Mouse (Mus musculus): ENCODE measurements around the gene Tjap1. TPM values are rescaled to one million over a fixed set of nuclear protein-coding genes. Genes with fewer than 3 reads are reported as not detected.

The Tjap1 gene
- polyA plus RNA-seq, 1 experiment from 2014 or later: 55.3 TPM

- in situ Hi-C loops (cut with MboI; ENCODE audit: low pct_unique_long_range_greater_than_20kb): loop anchor here (5.0 kb wide), 1 partner anchor 122 kb away; no protein-coding TSS in a partner anchor
- TF ChIP-seq CTCF (IDR thresholded peaks at IDR 0.05): no peak
- no peaks in the 10 kb centered on the region for H3K27me3 ChIP-seq
- ATAC-seq: no peak
- ChIA-PET POLR2A (interaction anchor here (0.6 to 1.0 kb wide), 4 partner anchors 12 to 63 kb away, joined by 3 to 4 read pairs (median 3); no protein-coding TSS in a partner anchor), CTCF (interaction anchor here (0.8 to 1.8 kb wide), 4 partner anchors 10 to 32 kb away, joined by 3 to 6 read pairs (median 4); partner anchors contain the start of gene Dlk2)
- DNase-seq (ENCODE audit: low read depth, low spot score): no peak
Measured at GRCm38 (mm10) chr17:46269771-46270534, 12.9 kb downstream of the Tjap1 start.

DNA sequence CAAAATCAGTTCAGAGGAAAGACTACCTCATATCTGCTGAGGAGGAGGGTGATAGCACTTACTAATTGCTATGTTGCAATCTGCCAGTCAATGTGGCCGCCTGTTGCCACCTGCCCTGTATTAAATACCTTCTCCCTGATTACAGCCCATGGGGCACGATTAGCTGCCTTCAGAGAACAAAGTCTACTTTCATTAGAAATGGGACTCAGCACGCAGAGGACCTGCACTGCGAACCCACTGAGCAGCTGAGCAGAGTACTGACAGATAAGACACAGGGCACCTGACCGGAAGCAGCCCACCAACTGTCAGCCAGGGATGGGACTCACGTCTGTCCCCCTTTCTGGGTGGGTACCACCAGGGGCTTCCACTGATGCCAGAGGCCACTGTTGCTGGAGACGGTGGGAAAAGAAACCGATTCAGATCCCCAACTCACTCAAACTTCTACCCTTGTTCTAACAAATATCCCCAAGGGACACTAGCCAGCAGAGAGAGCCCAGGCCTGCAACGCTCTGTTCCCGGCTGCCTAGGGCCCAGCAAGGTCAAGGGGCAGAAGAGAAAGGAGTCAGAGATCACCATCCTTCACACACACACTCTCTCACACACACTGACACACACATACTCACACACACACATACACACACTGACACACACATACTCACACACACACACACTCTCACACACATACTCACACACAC, 14.7 kb downstream of the Tjap1 start:
- no peak for ATAC-seq
- no peaks in the 10 kb centered on the region for H3K27me3 ChIP-seq
- ChIA-PET POLR2A (interaction anchor here (0.5 to 0.6 kb wide), 2 partner anchors 336 to 444 kb away, joined by 3 to 4 read pairs; no protein-coding TSS in a partner anchor), CTCF (interaction anchor here (1.1 to 1.8 kb wide), 3 partner anchors 12 to 29 kb away, joined by 3 to 4 read pairs (median 4); partner anchors contain the start of gene Dlk2)
- TF ChIP-seq CTCF (IDR thresholded peaks at IDR 0.05): no peak
- no peak for DNase-seq (ENCODE audit: low read depth, low spot score)
- in situ Hi-C loops (cut with MboI; ENCODE audit: low pct_unique_long_range_greater_than_20kb): loop anchor here (5.0 kb wide), 1 partner anchor 124 kb away; no protein-coding TSS in a partner anchor

GRCm38 (mm10) chr17:46267511-46267910, 15.3 kb downstream of the Tjap1 start:
- ChIA-PET POLR2A (interaction anchor here (2.3 kb wide), 1 partner anchor 14 kb away, joined by 16 read pairs; the partner anchor contains the start of gene Tjap1), CTCF (interaction anchor here (1.1 kb wide), 1 partner anchor 18 kb away, joined by 3 read pairs; no protein-coding TSS in a partner anchor)
- no peak for DNase-seq (ENCODE audit: low read depth, low spot score)
- in situ Hi-C loops (cut with MboI; ENCODE audit: low pct_unique_long_range_greater_than_20kb): loop anchor here (5.0 kb wide), 1 partner anchor 125 kb away; no protein-coding TSS in a partner anchor
- no peak for TF ChIP-seq CTCF (IDR thresholded peaks at IDR 0.05)
- ATAC-seq: no peak
- no peaks in the 10 kb centered on the region for H3K27me3 ChIP-seq

DNA sequence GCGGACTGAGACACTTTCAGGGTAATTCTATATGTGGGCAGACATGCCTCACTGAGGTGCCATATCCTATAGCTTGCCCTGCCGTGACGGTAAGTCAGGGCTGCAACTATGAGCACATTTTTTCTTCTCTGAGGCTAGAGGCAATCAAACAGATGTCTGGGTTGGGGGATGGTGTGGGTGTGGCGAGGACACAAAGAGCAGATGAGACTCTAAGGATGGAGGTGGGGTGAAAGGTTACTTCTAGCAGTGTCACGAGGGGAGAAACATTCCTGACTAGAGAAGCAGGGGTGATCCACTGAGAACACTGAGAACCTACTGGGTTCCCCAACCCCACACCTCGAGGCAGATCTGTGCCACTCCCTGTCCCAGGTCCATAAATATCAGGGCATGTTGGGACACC, 15.8 kb downstream of the Tjap1 start:
- ATAC-seq (no peak), DNase-seq (ENCODE audit: low read depth, low spot score) (no peak)
- H3K27me3 ChIP-seq: no peaks in the 10 kb centered on the region
- in situ Hi-C loops (cut with MboI; ENCODE audit: low pct_unique_long_range_greater_than_20kb): loop anchor here (5.0 kb wide), 1 partner anchor 125 kb away; no protein-coding TSS in a partner anchor
- ChIA-PET POLR2A (interaction anchor here (0.6 to 2.3 kb wide), 3 partner anchors 15 to 326 kb away, joined by 3 to 16 read pairs (median 4); partner anchors contain the start of gene Tjap1), CTCF (interaction anchor here (0.9 to 4.8 kb wide), 6 partner anchors 10 to 33 kb away, joined by 3 to 26 read pairs (median 5); partner anchors contain the start of gene Lrrc73)
- no peak for TF ChIP-seq CTCF (IDR thresholded peaks at IDR 0.05)

GRCm38 (mm10) chr17:46265918-46266618, 16.8 kb downstream of the Tjap1 start:
- ATAC-seq (peak; percentile 76), DNase-seq (ENCODE audit: low read depth, low spot score) (no peak)
- POLR2A ChIA-PET: interaction anchor here (0.5 to 2.3 kb wide), 6 partner anchors 10 to 325 kb away, joined by 3 to 16 read pairs (median 4); partner anchors contain the start of gene Tjap1
- TF ChIP-seq CTCF (IDR thresholded peaks at IDR 0.05): no peak
- CTCF ChIA-PET: interaction anchor here (0.7 to 4.8 kb wide), 15 partner anchors 9 to 130 kb away, joined by 3 to 26 read pairs (median 4); partner anchors contain the start of genes Abcc10 and Lrrc73
- no peaks in the 10 kb centered on the region for H3K27me3 ChIP-seq
- in situ Hi-C loops (cut with MboI; ENCODE audit: low pct_unique_long_range_greater_than_20kb): loop anchor here (5.0 kb wide), 1 partner anchor 126 kb away; no protein-coding TSS in a partner anchor

- no peak for DNase-seq (ENCODE audit: low read depth, low spot score)
- in situ Hi-C loops (cut with MboI; ENCODE audit: low pct_unique_long_range_greater_than_20kb): loop anchor here (5.0 kb wide), 1 partner anchor 127 kb away; no protein-coding TSS in a partner anchor
- H3K27me3 ChIP-seq: no peaks in the 10 kb centered on the region
- no peak for ATAC-seq
- ChIA-PET CTCF (interaction anchor here (0.7 to 4.8 kb wide), 10 partner anchors 12 to 131 kb away, joined by 3 to 26 read pairs (median 4); partner anchors contain the start of gene Lrrc73), POLR2A (interaction anchor here (0.5 to 2.3 kb wide), 3 partner anchors 16 to 38 kb away, joined by 3 to 16 read pairs (median 4); partner anchors contain the start of gene Tjap1)
- no peak for TF ChIP-seq CTCF (IDR thresholded peaks at IDR 0.05)
Measured at GRCm38 (mm10) chr17:46265502-46265901, 17.3 kb downstream of the Tjap1 start.

- no peak for TF ChIP-seq CTCF (IDR thresholded peaks at IDR 0.05)
- ATAC-seq (no peak), DNase-seq (ENCODE audit: low read depth, low spot score) (no peak)
- ChIA-PET POLR2A (interaction anchor here (0.8 kb wide), 1 partner anchor 21 kb away, joined by 5 read pairs; the partner anchor contains the start of gene Tjap1), CTCF (interaction anchor here (0.9 to 4.8 kb wide), 3 partner anchors 11 to 131 kb away, joined by 3 to 26 read pairs (median 3); no protein-coding TSS in a partner anchor)
- H3K27me3 ChIP-seq: no peaks in the 10 kb centered on the region
- in situ Hi-C loops (cut with MboI; ENCODE audit: low pct_unique_long_range_greater_than_20kb): loop anchor here (5.0 kb wide), 1 partner anchor 35 kb away; the partner anchor contains the start of gene Dlk2
Measured at GRCm38 (mm10) chr17:46262201-46262694, 20.6 kb downstream of the Tjap1 start.

DNA sequence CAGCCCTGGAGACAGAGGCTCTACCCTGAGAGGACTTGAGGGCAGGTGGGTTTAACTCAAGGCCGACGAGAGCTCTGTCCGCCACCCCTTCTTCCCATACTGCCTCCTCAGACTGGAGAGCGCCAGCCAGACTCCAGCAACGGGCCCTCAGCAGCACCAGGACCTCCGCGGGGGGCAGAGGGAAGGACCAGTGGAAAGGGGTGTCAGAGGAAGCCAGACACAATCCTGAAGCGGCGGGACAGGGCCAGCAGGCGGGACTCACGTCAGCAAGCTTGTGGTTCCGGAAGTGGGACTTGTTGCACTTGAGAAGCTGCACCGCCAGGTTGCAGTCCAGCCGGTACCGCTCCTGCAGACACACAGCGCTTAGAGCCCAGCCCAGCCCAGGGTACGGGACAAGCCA, 23.2 kb downstream of the Tjap1 start:
- no peak for TF ChIP-seq CTCF (IDR thresholded peaks at IDR 0.05)
- CTCF ChIA-PET: interaction anchor here (1.2 to 1.5 kb wide), 2 partner anchors 35 to 40 kb away, joined by 3 to 4 read pairs; no protein-coding TSS in a partner anchor
- POLR2A ChIA-PET: no interaction called here
- DNase-seq (ENCODE audit: low read depth, low spot score) (no peak), ATAC-seq (no peak)
- no peaks in the 10 kb centered on the region for H3K27me3 ChIP-seq
- in situ Hi-C loops (cut with MboI; ENCODE audit: low pct_unique_long_range_greater_than_20kb): loop anchor here (5.0 kb wide), 1 partner anchor 38 kb away; the partner anchor contains the start of gene Dlk2
